Mouse (Mus musculus) layer of hippocampus, postnatal 14 days (tissue): Measurements from ENCODE around the gene Erlin1. TPM values are rescaled to one million over a fixed set of nuclear protein-coding genes. Genes with fewer than 3 reads are reported as not detected.

Experiments used
- DNase-seq, 2 experiments: peaks; one replicate each; pipeline ENCODE4 v3.0.0; 2021 to 2022; ENCODE audit warnings: low spot score in 2 of 2, mixed read lengths in 1 of 2
- total RNA-seq, 2 experiments: library from RNA; stranded (reverse); gene quantifications; 2 replicates each; pipeline ENCODE4 v1.2.3; 2021

Gene Erlin1
- total RNA-seq, 2 experiments from 2014 or later, result 17.0 to 18.6 TPM

DNA sequence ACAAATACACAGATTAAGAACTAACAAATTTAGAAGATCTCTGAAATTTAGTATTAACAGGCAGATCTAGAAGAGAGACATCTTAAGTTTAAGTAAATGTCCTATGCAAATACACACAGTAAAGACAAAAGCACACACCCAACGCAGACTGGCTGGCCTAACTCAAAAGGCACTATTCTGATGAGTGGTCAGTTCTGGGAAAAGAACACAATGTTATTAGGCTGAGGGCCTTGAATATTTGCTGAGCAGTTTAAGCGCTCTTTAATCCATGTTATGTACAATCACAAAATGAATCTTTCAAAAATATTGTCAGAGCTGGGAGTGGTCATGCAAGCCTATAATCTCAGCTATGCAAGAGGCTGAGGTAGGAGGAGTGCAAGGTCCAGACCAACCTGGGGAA is 4.9 kb downstream of the Erlin1 start:
- no peak for DNase-seq

DNA sequence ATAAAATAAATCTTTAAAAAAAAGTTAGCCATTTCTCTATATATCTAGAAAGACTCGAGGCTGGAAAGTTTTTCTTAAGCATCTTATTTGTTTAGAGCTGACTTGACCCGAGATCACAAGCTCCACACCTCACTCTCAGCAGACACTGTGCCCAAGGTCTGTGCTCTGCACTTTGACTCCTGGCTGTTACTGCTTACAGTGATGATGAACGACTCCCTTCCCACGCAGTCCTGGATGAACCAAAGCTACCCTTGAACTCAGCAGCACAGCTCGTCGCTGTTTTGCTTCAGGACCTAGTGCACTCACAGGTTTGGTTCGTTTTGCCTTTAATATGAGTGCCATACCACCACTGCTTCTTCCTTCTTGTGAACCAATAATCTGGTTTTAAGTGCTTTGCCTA is 5.8 kb downstream of the Erlin1 start:
- no peak for DNase-seq

GRCm38 (mm10) chr19:44060226-44060625 is 9.4 kb downstream of the Erlin1 start:
- DNase-seq, result no peak

DNA sequence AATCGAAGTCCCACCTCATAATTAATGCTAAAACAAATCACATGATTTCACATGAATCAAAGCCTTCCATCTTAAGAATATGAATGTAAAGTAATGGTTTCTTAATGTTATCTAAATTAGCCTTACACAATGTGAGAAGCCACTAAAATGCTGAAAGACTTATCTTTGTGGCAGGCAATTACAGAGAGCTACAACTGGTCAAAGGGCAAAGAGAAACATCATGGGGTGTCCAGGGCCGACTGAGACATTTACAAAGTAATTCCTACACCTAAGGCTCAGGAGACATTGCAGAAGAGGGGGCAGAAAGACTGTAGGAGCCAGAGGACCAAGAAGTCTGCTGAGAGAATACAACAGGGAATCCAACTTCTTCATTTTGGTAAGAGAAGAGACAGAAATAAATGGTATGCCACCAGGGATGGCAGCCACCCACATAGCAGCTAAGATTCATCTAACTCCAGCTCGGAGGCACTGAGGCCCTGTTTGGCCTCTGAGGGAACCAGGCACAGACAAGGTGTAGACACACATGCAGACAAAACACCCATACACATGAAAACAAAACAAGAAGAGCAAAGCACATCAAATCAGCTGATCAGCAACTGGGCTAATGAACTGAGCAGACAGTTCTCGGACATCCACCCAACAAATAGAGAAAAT is 14.3 kb downstream of the Erlin1 start:
- no peak for DNase-seq

DNA sequence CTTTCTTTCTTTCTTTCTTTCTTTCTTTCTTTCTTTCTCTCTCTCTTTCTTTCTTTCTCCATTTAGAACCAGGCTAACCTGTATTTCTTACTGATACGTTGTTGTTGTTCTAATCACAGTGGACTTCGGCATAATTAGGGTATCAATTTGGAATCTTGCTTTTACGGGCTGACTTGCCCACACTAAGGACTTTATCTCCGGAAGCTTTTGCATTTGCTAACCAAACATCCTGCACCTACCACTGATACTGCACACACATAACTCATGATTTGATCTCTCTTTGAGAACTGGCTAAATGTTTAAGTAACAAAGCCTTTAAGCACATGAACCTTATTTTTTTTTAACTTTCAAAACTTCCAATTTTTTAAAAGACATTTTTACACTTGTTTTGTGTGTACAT is 19.2 kb downstream of the Erlin1 start:
- no peak for DNase-seq

DNA sequence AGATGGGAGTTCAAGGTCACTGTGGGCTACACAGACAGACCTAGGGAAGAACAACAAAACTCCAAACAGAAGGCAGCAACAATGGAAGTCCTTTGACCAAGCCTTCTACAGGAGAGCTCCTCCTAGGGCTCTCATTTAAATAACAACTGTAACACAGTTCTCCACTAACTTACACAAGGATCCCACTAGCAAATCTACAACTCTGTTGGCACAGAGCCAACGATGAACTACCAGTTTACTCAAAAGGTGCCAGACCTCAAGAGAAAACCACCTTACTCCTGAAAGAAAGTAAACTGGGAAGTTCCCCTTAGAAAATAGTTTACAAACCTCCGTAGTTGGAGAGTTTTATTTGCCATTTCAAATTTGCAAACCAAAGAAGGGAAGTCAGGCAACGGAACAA is 20.3 kb downstream of the Erlin1 start:
- DNase-seq, result no peak

- no peak for DNase-seq
These were observed 23.7 kb downstream of the Erlin1 start for GRCm38 (mm10) chr19:44045847-44046246.

- DNase-seq, result no peak
These were observed 27.5 kb downstream of the Erlin1 start for GRCm38 (mm10) chr19:44042121-44042520.

GRCm38 (mm10) chr19:44033396-44033795 is 36.2 kb downstream of the Erlin1 start:
- DNase-seq, result no peak

DNA sequence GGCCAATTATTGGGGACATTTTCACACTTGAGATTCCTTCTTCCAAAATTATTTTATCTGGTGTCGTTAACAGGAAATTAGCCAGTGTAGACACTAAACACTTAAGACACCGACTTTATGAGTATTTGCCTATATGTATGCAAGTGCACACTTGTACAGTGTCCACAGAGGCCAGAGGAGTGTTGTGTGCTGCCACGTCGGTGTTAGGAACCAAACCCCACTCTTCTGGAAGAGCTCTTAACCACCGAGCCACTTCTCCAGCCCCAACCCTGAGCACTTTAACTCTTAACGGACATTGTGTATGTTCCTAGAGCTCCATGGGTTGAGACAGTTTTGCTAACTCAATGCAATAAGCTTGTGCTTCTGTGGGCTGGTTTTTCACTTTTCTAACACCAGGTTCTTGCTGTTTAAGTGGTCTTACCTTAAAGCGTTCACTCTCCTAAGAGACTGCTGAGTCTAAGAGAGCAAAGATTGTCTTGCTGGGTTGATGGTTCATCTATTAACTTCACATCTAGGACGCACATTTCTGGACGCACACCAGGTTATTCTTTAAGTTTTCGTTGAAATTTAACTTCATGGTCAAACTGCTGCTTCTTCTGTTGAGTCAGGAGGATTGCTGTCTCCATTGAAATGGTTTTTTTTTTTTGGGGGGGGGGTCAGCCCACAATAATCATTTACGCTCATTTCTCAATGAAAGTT is 37.4 kb downstream of the Erlin1 start:
- DNase-seq, result no peak

DNA sequence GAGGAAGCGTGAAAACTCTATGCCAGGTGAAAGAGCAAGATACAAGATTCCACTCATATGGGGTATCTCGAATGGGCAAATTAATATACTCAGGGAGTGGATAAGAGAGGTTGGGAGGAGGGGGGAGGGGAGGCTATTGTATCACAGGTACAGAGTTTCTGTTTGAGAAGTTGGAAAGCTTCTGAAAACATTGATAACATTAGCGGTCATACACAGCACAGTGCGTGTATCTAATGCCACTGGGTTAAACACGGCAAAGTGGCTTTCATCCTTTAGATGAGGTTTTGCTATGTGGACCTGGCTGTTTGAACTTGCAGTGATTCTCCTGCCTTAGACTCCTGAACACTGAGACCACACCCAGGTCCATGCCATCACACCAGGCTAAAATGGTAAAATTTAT is 39.6 kb downstream of the Erlin1 start:
- no peak for DNase-seq

DNA sequence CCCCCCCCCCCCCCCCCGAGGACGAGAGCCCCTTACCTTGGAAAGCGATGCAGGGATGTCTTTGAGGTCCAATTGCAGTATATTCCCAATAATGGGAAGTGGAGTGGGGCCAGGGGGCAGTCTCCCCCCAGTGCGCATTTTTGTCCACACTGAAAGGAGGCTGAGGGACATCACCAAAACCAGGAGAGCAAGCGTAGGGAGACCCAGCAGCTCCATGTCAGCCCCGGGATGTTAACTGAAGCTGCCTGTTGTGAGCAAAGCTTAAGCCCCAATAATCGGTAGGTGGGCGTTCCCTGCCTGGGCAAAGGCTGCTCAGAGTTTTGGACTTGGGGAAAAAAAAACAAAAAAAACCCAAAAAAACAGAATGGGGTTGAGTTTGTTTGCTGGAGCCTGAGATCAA is 40.6 kb downstream of the Erlin1 start, which contains the start of gene Cyp2c23:
Cyp2c23 (minus strand) TSS at position 237 of the 400 bp plus-strand sequence.
- no peak for DNase-seq

GRCm38 (mm10) chr19:44026956-44027530 is 42.5 kb downstream of the Erlin1 start:
- no peak for DNase-seq

GRCm38 (mm10) chr19:44024921-44025585 is 44.5 kb downstream of the Erlin1 start:
- no peak for DNase-seq

DNA sequence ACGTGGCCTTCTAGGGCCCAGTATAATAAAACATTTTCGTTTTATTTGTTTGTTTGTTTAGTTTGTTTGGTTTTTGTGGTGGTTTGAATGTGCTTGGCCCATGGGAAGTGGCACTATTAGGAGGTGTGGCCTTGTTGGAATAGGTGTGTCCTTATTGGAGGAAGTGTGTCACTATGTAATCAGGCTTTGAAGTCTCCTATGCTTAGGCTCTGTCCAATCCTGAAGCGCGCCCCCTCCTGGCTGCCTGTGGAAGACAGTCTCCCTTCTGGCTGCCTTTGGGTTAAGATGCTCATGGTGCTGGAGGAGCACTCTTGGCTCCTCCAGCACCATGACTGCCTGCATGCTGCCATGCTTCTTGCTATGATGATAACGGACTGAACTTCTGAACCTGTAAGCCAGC is 46.5 kb downstream of the Erlin1 start:
- no peak for DNase-seq

DNA sequence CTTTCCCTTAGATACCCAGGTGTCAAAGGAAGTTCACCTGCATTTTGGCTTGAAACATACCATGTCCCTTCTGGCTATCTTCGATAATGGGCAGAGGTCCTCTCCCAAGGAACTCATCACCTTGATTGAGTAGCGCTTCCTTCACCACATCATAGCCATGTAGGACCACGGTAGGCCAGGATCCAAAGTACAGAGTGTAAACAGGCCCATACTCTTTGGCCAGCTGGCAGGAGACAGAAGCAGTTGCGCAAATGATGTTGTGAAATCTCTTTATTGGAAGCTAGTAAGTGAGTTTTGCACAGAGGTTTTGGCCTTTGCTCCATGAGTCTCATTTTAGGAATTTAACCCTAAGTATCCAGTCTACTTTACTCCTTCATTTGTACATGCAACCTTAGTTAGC is 48.1 kb downstream of the Erlin1 start:
- no peak for DNase-seq

GRCm38 (mm10) chr19:44019739-44020138 is 49.8 kb downstream of the Erlin1 start:
- DNase-seq, result no peak

GRCm38 (mm10) chr19:44013862-44014261 is 55.7 kb downstream of the Erlin1 start:
- DNase-seq, result no peak

DNA sequence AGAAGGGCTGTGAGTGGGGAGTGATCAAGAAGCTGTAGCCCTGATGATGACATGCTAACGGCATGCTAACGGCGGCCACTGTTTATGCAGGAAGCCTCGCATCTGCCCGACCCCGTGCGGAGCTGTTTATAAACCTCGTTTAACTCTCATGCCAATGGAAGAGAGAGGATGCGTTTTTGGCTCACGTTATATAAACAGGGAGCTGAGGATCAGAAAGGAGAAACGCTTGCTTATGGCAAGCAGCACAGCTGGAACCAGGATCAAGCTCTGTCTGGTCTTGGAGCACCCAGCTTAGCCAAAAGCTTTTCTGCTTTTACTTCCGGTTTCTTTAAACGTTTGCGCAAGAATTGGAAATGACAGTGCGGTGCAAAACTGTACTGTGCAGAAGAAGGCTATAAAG is 60.8 kb downstream of the Erlin1 start:
- DNase-seq, result no peak

DNA sequence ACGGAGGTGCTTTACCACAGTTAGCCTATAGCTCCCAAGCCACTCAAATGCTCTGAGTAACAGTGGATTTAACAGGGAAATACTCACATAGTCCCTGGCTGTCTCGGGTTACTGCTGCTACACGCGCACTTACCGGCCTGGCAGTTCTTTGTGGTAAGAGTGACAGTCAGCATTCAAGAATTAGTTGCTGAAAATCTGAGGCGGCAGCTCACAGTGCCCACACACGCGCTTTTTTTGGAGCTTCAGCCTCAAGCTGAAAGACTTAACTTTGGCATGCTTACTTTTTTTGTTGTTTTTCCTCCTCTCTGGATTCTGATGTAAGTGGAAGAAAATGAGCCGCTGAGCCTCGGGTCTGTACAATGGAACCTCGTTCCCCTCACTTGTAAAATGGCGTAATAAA is 62.4 kb downstream of the Erlin1 start:
- DNase-seq, result no peak

DNA sequence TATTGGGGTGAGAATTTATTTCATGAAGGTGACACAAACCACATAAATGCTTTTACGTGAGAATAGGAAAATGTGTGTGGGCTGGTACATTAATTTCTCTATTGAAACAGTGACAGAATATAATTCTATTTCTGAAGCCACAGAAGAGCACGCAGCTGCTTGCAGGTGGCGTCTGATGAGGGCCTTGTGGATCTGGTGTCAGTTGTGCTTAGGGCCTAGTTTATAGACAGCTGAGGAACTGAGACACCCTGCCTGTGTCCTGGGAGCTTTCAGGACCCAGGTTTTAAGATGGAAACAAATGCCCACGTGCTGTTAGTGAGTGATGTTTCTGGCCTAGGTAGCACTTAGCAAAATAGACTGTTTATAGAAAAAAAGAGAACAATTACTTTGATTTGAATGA is 64.6 kb downstream of the Erlin1 start:
- DNase-seq, result no peak

DNA sequence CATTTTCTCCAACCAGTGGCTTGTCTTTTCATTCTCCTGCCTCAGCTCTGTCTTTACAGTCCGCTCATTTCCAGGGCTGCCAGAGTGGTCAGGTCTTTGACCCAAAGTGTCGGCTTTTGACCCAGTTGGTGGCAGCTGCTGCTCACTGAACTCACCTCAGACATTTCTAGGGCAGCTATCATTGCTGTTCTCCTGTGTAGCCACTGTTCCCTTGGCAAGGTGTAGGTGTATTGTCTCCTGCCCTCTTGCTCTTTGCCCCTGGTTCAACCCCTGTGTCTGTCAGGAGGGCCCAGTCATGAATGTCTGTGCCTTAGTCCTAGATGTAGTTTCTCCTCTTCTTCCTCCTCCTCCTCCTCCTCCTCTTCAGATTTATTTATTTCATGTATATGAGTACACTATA is 65.3 kb downstream of the Erlin1 start:
- DNase-seq, result no peak
